Mouse (Mus musculus) stomach, postnatal 0 days (tissue): ENCODE data around the gene Tgoln1. TPM values are rescaled to one million over a fixed set of nuclear protein-coding genes. Genes with fewer than 3 reads are reported as not detected.
A peak's percentile ranks its signal among the peaks of the same experiment; 100 is the strongest.

Source experiments
- ATAC-seq: fragments of 200-750 bp; cut with Nextera tagmentation; 2 replicates; pipeline ENCODE4 v1.8.0; 2017; ENCODE audit not compliant: low FRiP score, low TSS enrichment
- DNase-seq: peaks from one replicate; pipeline ENCODE4 v3.0.0-alpha.2; 2016; ENCODE audit warnings: low spot score
- H3K27ac ChIP-seq: fragments of 300-500 bp; sonication (generic); replicated peaks from 2 replicates; pipeline ENCODE4 v1.5.1; 2014; ENCODE audit warnings: mild to moderate bottlenecking, control low read depth
- H3K27me3 ChIP-seq: fragments of 300-500 bp; sonication (generic); 2 replicates; pipeline ENCODE4 v1.6.1; 2014; ENCODE audit warnings: low read length; ENCODE audit not compliant: control insufficient read depth, insufficient read depth
- H3K36me3 ChIP-seq: fragments of 300-500 bp; sonication (generic); 2 replicates; pipeline ENCODE4 v1.6.1; 2014; ENCODE audit warnings: low read length, mixed read lengths; ENCODE audit not compliant: control insufficient read depth, insufficient read depth
- H3K4me1 ChIP-seq: fragments of 300-500 bp; sonication (generic); replicated peaks from 2 replicates; pipeline ENCODE4 v1.6.1; 2014; ENCODE audit warnings: antibody characterized with exemption; ENCODE audit not compliant: control insufficient read depth, insufficient read depth
- H3K4me2 ChIP-seq: fragments of 300-500 bp; sonication (generic); replicated peaks from 2 replicates; pipeline ENCODE4 v1.6.1; 2014; ENCODE audit warnings: low read depth, mild to moderate bottlenecking, control low read depth, moderate library complexity
- H3K4me3 ChIP-seq: fragments of 300-500 bp; sonication (generic); 2 replicates; pipeline ENCODE4 v1.5.1; 2014; ENCODE audit warnings: low read depth, low read length, control low read depth
- H3K9ac ChIP-seq: fragments of 300-500 bp; sonication (generic); 2 replicates; pipeline ENCODE4 v1.6.1; 2014; ENCODE audit warnings: mild to moderate bottlenecking, low read length, control low read depth, mixed read lengths
- H3K9me3 ChIP-seq: fragments of 300-500 bp; sonication (generic); 2 replicates; pipeline ENCODE4 v1.6.1; 2016; ENCODE audit warnings: low read length; ENCODE audit not compliant: control insufficient read depth
- CTCF ChIP-seq: IDR thresholded peaks from 2 replicates; pipeline ENCODE4 v1.5.1; 2016; ENCODE audit warnings: antibody characterized with exemption, low read depth, mild to moderate bottlenecking, moderate library complexity
- EP300 ChIP-seq: optimal IDR thresholded peaks from 2 replicates; pipeline ENCODE3; 2016; ENCODE audit warnings: antibody characterized with exemption
- WGBS: fragments of 180-500 bp; shearing (Covaris S2); extraction: QIAGEN DNeasy Blood & Tissue Kit; methylation state at CpG from one replicate; pipeline ENCODE4 v1.1.7; 2014; 5-methylcytosine and 5-hydroxymethylcytosine counted together
- polyA plus RNA-seq: library from polyadenylated mRNA; unstranded; fragments of >200 nt; fragmentation: Nextera tagmentation; extraction: Ambion mirVana; gene quantifications from 2 replicates; pipeline ENCODE4 v1.2.1, GENCODE M21; 2015

Tgoln1 gene
- polyA plus RNA-seq, 1 experiment from 2014 or later: 37.2 TPM

DNA sequence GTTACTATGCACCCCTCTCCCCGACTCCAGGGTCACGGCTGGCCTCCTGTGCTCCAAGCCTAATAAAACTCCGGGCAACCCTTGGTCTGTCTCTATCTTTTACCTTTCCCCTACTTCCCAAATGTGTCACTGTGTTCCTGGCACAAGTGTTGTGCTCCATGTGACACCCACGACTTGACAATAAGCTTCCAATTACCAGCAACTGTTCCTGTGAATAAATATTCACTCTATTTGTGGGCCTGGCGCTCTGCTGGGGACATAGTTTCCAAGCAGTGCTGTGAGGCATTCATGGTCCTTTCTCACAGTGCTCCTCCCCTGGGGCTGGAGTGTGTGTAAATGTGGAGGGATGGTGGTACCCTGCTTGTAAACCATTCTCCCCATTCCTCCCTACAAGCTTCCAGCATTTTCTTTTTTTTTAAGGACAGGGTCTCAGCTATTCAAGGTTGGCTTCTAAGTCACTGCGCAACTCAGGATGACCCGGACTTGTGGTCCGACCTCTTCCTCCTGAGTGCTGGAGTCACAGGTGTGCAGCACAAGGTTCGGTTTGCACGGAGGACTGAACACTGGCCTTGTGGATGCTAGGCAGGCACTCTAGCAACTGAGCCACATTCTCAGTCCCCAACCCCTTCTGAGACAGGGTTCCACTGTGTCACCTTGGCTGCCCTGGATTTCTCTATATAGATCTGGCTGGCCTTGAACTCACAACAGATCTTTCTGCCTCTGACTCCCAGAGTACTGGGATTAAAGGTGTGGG, 46.0 kb downstream of the Tgoln1 start:
- 85% methylated on average over 10 of the region's 10 CpGs for WGBS
- H3K4me3 ChIP-seq: no peak overlapping the region
- no peak for DNase-seq
- TF ChIP-seq CTCF (no peak), EP300 (no peak)
- no peak for ATAC-seq
- no peaks in the 10 kb centered on the region for H3K27me3 ChIP-seq
- H3K27ac ChIP-seq: no peak overlapping the region
- H3K4me2 ChIP-seq: no peak overlapping the region
- no peaks in the 10 kb centered on the region for H3K9me3 ChIP-seq
- no peaks in the 10 kb centered on the region for H3K4me1 ChIP-seq
- H3K36me3 ChIP-seq: peaks cover 6% of the 10 kb centered on the region; the same call in 1 of the 2 replicates
- no peak overlapping the region for H3K9ac ChIP-seq

DNA sequence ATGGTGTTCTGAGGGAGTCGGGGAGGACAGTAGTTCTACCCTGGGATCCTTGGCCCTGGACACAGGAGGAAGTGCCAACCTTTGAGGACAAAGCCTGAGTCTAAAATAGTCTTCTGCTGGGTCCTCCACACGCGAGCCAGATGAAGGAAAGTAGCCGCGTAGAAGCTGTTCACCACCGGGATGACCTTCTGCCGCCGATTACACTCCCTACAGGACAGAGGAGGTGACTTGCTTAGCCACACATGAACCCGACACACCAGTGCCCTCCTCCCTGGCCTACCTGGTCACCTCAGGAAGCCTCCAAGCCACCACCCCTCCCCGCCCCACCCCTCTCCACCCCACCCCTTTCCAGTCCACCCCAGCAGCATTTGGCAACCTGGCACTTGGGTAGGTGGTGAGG, 48.1 kb downstream of the Tgoln1 start:
- Histone ChIP-seq H3K9me3 (no peaks in the 10 kb centered on the region), H3K9ac (no peak overlapping the region), H3K4me3 (no peak overlapping the region), H3K27ac (no peak overlapping the region), H3K4me2 (no peak overlapping the region), H3K4me1 (no peaks in the 10 kb centered on the region), H3K36me3 (peaks cover 4% of the 10 kb centered on the region; the same call in 1 of the 2 replicates), H3K27me3 (no peaks in the 10 kb centered on the region)
- DNase-seq: no peak
- ATAC-seq: no peak
- WGBS: 83% methylated on average over 10 of the region's 10 CpGs
- TF ChIP-seq EP300: no peak
- TF ChIP-seq CTCF: no peak

DNA sequence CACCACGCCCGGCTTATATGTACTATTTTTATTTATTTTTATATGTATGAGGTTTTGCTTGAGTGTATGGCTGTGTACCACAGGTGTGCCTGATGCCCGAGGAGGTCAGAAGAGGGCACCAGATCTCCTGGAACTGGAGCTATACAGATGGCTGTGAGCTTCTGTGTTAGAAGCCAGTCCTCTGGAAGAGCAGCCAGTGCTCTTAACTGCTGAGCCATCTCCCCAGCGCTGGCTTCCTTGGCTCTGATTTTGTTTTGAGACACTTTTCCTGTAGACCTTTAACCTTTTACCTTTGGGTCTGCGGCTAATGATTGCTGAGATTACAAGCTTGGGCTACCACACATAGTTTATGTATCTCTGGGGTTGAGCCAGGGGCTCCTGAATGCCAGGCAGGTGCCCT, 49.3 kb downstream of the Tgoln1 start:
- Histone ChIP-seq H3K27me3 (no peaks in the 10 kb centered on the region), H3K4me1 (no peaks in the 10 kb centered on the region), H3K4me2 (no peak overlapping the region), H3K27ac (no peak overlapping the region), H3K9me3 (no peaks in the 10 kb centered on the region), H3K36me3 (peaks cover 6% of the 10 kb centered on the region; the same call in 1 of the 2 replicates), H3K4me3 (no peak overlapping the region), H3K9ac (no peak overlapping the region)
- ATAC-seq (no peak), DNase-seq (no peak)
- 77% methylated on average over 5 of the region's 5 CpGs for WGBS
- no peak for TF ChIP-seq EP300
- TF ChIP-seq CTCF: peak; percentile 33

DNA sequence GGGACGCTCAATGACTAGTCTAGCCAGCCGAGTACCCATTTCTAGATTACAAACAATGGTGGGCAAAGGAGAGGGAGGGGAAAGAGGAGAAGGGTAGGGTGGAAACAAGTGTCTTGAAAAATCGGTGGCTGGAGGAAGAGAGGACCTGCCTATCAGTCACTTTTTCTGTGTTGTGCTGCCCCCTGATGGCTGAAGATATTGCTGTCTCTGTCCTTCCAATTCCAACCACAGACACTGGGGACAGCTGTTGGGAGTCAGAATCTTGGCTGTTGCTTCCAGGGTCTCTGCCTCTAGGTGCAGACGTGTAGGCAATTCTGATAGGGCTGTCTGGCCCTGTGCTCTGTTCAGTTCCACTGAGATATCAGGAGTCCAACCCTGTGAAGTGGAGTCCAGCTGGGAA, 50.8 kb downstream of the Tgoln1 start:
- TF ChIP-seq EP300: no peak
- peak; percentile 94 for TF ChIP-seq CTCF
- 3% methylated on average over 4 of the region's 4 CpGs for WGBS
- Histone ChIP-seq H3K9me3 (no peaks in the 10 kb centered on the region), H3K4me1 (no peaks in the 10 kb centered on the region), H3K27ac (no peak overlapping the region), H3K9ac (no peak overlapping the region), H3K36me3 (peaks cover 6% of the 10 kb centered on the region; the same call in 1 of the 2 replicates), H3K4me3 (no peak overlapping the region), H3K27me3 (no peaks in the 10 kb centered on the region), H3K4me2 (no peak overlapping the region)
- peak; percentile 73 for ATAC-seq
- DNase-seq: peak; percentile 88

DNA sequence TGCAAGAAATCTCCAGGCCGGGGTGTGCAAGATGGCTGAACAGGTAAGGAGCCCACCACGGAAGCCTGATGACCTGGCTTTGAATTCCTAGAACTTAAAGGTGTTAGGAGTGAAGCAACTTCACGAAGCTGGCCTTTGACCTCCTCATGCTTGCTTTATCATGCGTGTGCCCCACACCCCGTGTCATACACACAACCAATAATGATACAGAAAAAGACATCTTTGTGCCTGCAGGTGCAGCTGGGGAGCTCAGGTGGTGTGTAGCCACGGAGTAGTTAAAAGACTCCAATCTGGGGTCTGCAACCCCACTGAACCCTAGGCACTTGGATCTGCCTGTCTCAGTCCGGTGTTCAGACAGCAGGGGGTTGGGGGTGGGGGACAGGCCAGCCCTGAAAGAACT, 51.3 kb downstream of the Tgoln1 start:
- no peaks in the 10 kb centered on the region for H3K9me3 ChIP-seq
- peaks cover 6% of the 10 kb centered on the region; the same call in 1 of the 2 replicates for H3K36me3 ChIP-seq
- WGBS: 70% methylated on average over 7 of the region's 7 CpGs
- no peak overlapping the region for H3K27ac ChIP-seq
- H3K4me3 ChIP-seq: no peak overlapping the region
- H3K27me3 ChIP-seq: no peaks in the 10 kb centered on the region
- DNase-seq (no peak), ATAC-seq (no peak)
- TF ChIP-seq EP300: no peak
- TF ChIP-seq CTCF: no peak
- no peak overlapping the region for H3K9ac ChIP-seq
- no peak overlapping the region for H3K4me2 ChIP-seq
- no peaks in the 10 kb centered on the region for H3K4me1 ChIP-seq

DNA sequence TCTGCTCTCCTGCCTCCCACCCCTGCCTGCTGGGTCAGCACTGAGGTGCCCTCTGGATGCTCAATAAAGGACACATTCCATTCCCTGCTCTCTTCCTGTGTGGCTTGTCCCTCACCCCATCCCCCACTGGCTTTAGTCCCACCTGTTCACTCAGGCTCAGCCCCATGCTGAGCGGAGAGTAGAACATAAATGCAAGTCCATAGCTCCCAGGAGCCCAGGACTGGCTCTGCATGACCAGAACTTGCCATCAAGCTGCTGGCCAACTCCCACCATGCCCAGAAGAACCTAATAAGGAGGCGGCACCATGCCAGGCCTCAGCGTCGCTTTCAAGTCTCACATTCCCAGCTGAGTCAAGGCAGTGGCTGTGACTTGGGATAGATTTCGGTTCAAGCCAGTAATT, 53.9 kb downstream of the Tgoln1 start:
- no peak for ATAC-seq
- no peak for TF ChIP-seq EP300
- TF ChIP-seq CTCF: no peak
- no peaks in the 10 kb centered on the region for H3K4me1 ChIP-seq
- peaks cover 3% of the 10 kb centered on the region; the same call in 1 of the 2 replicates for H3K36me3 ChIP-seq
- no peak overlapping the region for H3K4me2 ChIP-seq
- H3K9ac ChIP-seq: no peak overlapping the region
- 75% methylated on average over 5 of the region's 5 CpGs for WGBS
- no peaks in the 10 kb centered on the region for H3K27me3 ChIP-seq
- H3K27ac ChIP-seq: no peak overlapping the region
- H3K4me3 ChIP-seq: no peak overlapping the region
- DNase-seq: no peak
- H3K9me3 ChIP-seq: no peaks in the 10 kb centered on the region
